Mouse (Mus musculus) erythroblast, embryonic 14.5 days (primary cell): ENCODE measurements around the gene Mpv17.

Source experiments
- GATA1 ChIP-seq: IDR thresholded peaks from 2 replicates; pipeline ENCODE4 v1.6.1; 2012; ENCODE audit warnings: low read length, inconsistent platforms, mixed read lengths
- TAL1 ChIP-seq: IDR thresholded peaks from 3 replicates; pipeline ENCODE4 v1.6.1; 2012; ENCODE audit warnings: low read length, inconsistent platforms, mixed read lengths

GRCm38 (mm10) chr5:31198616-31199320 is 44.7 kb upstream of the Mpv17 start:
- TF ChIP-seq TAL1, result no peak
- no peak for TF ChIP-seq GATA1
